Mouse (Mus musculus): ENCODE measurements around the gene Herc3. TPM values are rescaled to one million over a fixed set of nuclear protein-coding genes. Genes with fewer than 3 reads are reported as not detected.
"Not testable (repeated sequence)": the region's sequence is repeated elsewhere in the genome, so short reads cannot be mapped to it uniquely, and the experiment has no call there.

The Herc3 gene
- total and polyA plus RNA-seq, 3 experiments: 27.4 to 54.3 (median 27.6) TPM

GRCm38 (mm10) chr6:58863631-58864235, 32.5 kb downstream of the Herc3 start:
- Histone ChIP-seq H3K9ac (ENCODE audit: low read depth, low read length) (no peak overlapping the region), H3K27ac (no peak overlapping the region; the same call in 1 of the 2 replicates), H3K79me2 (replicated peaks; ENCODE audit: control insufficient read depth, insufficient read depth, low read length) (no peaks in the 10 kb centered on the region), H3K27me3 (ENCODE audit: control insufficient read depth, insufficient read depth, low read length) (no peaks in the 10 kb centered on the region), H3K4me1 (ENCODE audit: control insufficient read depth, insufficient read depth, low read length) (no peaks in the 10 kb centered on the region; the same call in 1 of the 2 replicates), H3K36me3 (ENCODE audit: control insufficient read depth, insufficient read depth, low read length) (peaks cover 9% of the 10 kb centered on the region), H3K4me3 (no peak overlapping the region)
- DNase-seq: no peak
- intact Hi-C loops (cut with DNase I): no loop called here
- 74% methylated on average over 4 of the region's 4 CpGs for WGBS
- TF ChIP-seq CTCF (IDR thresholded peaks at IDR 0.05) (no peak), POLR2A (IDR thresholded peaks at IDR 0.05; ENCODE audit: insufficient read depth, low read depth, low read length) (no peak)

GRCm38 (mm10) chr6:58867858-58868257, 36.6 kb downstream of the Herc3 start:
- H3K79me2 ChIP-seq (replicated peaks; ENCODE audit: control insufficient read depth, insufficient read depth, low read length); H3K27me3 ChIP-seq (ENCODE audit: control insufficient read depth, insufficient read depth, low read length); H3K27ac ChIP-seq; H3K9ac ChIP-seq (ENCODE audit: low read depth, low read length); H3K4me1 ChIP-seq (ENCODE audit: control insufficient read depth, insufficient read depth, low read length); H3K4me3 ChIP-seq; H3K36me3 ChIP-seq (ENCODE audit: control insufficient read depth, insufficient read depth, low read length): not testable (repeated sequence)
- intact Hi-C loops (cut with DNase I): loop anchor here (5.0 kb wide), 1 partner anchor 36 kb away; the partner anchor contains the start of gene Herc3
- 69% methylated on average over 6 of the region's 6 CpGs for WGBS
- DNase-seq: peak in 1 of 2 experiments; percentile 31

GRCm38 (mm10) chr6:58879572-58879971, 48.3 kb downstream of the Herc3 start:
- H3K27ac ChIP-seq: no peak overlapping the region
- no peak overlapping the region for H3K9ac ChIP-seq (ENCODE audit: low read depth, low read length)
- H3K79me2 ChIP-seq (replicated peaks; ENCODE audit: control insufficient read depth, insufficient read depth, low read length): no peaks in the 10 kb centered on the region; the same call in 1 of the 2 replicates
- TF ChIP-seq POLR2A (IDR thresholded peaks at IDR 0.05; ENCODE audit: insufficient read depth, low read depth, low read length) (no peak), EP300 (IDR thresholded peaks at IDR 0.05; ENCODE audit: insufficient read depth, low read depth, low read length) (0 out of 2 replicates have a peak, but pooled peaks have one; percentile 13)
- no peaks in the 10 kb centered on the region for H3K27me3 ChIP-seq (ENCODE audit: control insufficient read depth, insufficient read depth, low read length)
- peak in 1 of 2 experiments; percentile 64 for DNase-seq
- no peak overlapping the region for H3K4me3 ChIP-seq
- intact Hi-C loops (cut with DNase I): no loop called here
- no peaks in the 10 kb centered on the region for H3K4me1 ChIP-seq (ENCODE audit: control insufficient read depth, insufficient read depth, low read length)
- WGBS: 64% methylated on average over 4 of the region's 4 CpGs
- peaks cover 8% of the 10 kb centered on the region for H3K36me3 ChIP-seq (ENCODE audit: control insufficient read depth, insufficient read depth, low read length)

DNA sequence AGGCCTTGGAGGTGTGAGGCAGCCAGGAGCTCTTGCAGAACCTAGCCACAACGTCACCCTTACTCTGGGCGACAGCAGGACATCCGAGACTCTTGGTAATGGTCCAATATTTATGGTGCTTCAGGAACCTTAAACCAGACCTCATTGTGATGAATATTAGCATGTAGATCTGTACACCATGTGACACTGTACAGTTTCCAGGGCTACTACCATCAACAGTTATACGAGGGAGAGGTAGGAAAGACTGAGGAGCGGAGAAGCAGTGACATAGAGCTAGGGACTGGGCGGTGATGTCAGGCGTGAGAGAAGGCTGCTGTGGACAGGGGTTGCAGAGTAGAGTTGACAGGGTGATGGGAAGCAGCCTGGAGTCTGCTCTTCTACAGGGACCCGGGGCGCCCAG, 48.7 kb downstream of the Herc3 start:
- H3K27me3 ChIP-seq (ENCODE audit: control insufficient read depth, insufficient read depth, low read length): no peaks in the 10 kb centered on the region
- no peak for TF ChIP-seq POLR2A (IDR thresholded peaks at IDR 0.05; ENCODE audit: insufficient read depth, low read depth, low read length)
- TF ChIP-seq EP300 (IDR thresholded peaks at IDR 0.05; ENCODE audit: insufficient read depth, low read depth, low read length): no peak
- TF ChIP-seq CTCF (IDR thresholded peaks at IDR 0.05): no peak
- no peak overlapping the region for H3K27ac ChIP-seq
- no peaks in the 10 kb centered on the region for H3K4me1 ChIP-seq (ENCODE audit: control insufficient read depth, insufficient read depth, low read length)
- H3K9ac ChIP-seq (ENCODE audit: low read depth, low read length): no peak overlapping the region
- WGBS: 83% methylated on average over 9 of the region's 9 CpGs
- intact Hi-C loops (cut with DNase I): no loop called here
- DNase-seq: no peak
- H3K4me3 ChIP-seq: no peak overlapping the region
- peaks cover 4% of the 10 kb centered on the region for H3K36me3 ChIP-seq (ENCODE audit: control insufficient read depth, insufficient read depth, low read length)
- no peaks in the 10 kb centered on the region; the same call in 1 of the 2 replicates for H3K79me2 ChIP-seq (replicated peaks; ENCODE audit: control insufficient read depth, insufficient read depth, low read length)

DNA sequence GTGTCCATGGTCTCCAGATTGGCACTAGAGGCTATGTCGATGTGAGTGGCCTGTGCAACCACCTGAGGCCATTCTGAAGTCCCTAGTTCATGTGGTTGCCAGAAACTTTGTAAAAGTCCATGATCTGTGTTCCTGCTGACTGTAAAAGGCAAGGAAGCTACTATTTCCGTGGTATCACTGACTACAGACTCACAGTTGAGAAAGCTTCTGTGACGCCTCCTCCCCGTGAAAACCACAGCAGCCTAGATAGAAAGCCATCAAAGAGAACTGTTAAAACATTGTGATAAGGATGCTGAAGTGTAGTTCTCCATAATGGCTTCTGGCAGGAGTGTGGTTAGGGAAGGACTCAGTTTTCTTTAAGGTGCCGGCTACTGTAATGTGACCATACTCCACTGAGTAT, 49.6 kb downstream of the Herc3 start:
- no peak overlapping the region for H3K4me3 ChIP-seq
- peaks cover 3% of the 10 kb centered on the region; the same call in 1 of the 2 replicates for H3K36me3 ChIP-seq (ENCODE audit: control insufficient read depth, insufficient read depth, low read length)
- intact Hi-C loops (cut with DNase I): no loop called here
- 71% methylated on average over 5 of the region's 5 CpGs for WGBS
- H3K4me1 ChIP-seq (ENCODE audit: control insufficient read depth, insufficient read depth, low read length): no peaks in the 10 kb centered on the region
- DNase-seq: no peak
- H3K27me3 ChIP-seq (ENCODE audit: control insufficient read depth, insufficient read depth, low read length): no peaks in the 10 kb centered on the region
- TF ChIP-seq EP300 (IDR thresholded peaks at IDR 0.05; ENCODE audit: insufficient read depth, low read depth, low read length) (no peak), CTCF (IDR thresholded peaks at IDR 0.05) (no peak), POLR2A (IDR thresholded peaks at IDR 0.05; ENCODE audit: insufficient read depth, low read depth, low read length) (no peak)
- H3K27ac ChIP-seq: no peak overlapping the region
- no peak overlapping the region for H3K9ac ChIP-seq (ENCODE audit: low read depth, low read length)
- H3K79me2 ChIP-seq (replicated peaks; ENCODE audit: control insufficient read depth, insufficient read depth, low read length): no peaks in the 10 kb centered on the region; the same call in 1 of the 2 replicates

GRCm38 (mm10) chr6:58881363-58881762, 50.1 kb downstream of the Herc3 start:
- no peaks in the 10 kb centered on the region for H3K27me3 ChIP-seq (ENCODE audit: control insufficient read depth, insufficient read depth, low read length)
- H3K27ac ChIP-seq: no peak overlapping the region
- H3K4me1 ChIP-seq (ENCODE audit: control insufficient read depth, insufficient read depth, low read length): no peaks in the 10 kb centered on the region
- TF ChIP-seq EP300 (IDR thresholded peaks at IDR 0.05; ENCODE audit: insufficient read depth, low read depth, low read length) (no peak), POLR2A (IDR thresholded peaks at IDR 0.05; ENCODE audit: insufficient read depth, low read depth, low read length) (no peak), CTCF (IDR thresholded peaks at IDR 0.05) (0 out of 2 replicates have a peak, but pooled peaks have one; percentile 5)
- intact Hi-C loops (cut with DNase I): no loop called here
- no peaks in the 10 kb centered on the region; the same call in 1 of the 2 replicates for H3K79me2 ChIP-seq (replicated peaks; ENCODE audit: control insufficient read depth, insufficient read depth, low read length)
- 87% methylated on average over 3 of the region's 3 CpGs for WGBS
- H3K36me3 ChIP-seq (ENCODE audit: control insufficient read depth, insufficient read depth, low read length): peaks cover 3% of the 10 kb centered on the region
- no peak overlapping the region for H3K4me3 ChIP-seq
- DNase-seq: no peak
- no peak overlapping the region for H3K9ac ChIP-seq (ENCODE audit: low read depth, low read length)
